Mouse (Mus musculus) midbrain, postnatal 0 days (tissue): ENCODE measurements around the gene Klk9. TPM values are rescaled to one million over a fixed set of nuclear protein-coding genes. Genes with fewer than 3 reads are reported as not detected.

ENCODE experiments used
- ATAC-seq: fragments of 200-750 bp; cut with Nextera tagmentation; 2 replicates; pipeline ENCODE4 v1.8.0; 2017; ENCODE audit warnings: moderate number of reproducible peaks, mild to moderate bottlenecking, moderate TSS enrichment, moderate library complexity; ENCODE audit not compliant: low FRiP score
- DNase-seq: peaks from one replicate; pipeline ENCODE4 v3.0.0-alpha.2; 2015; ENCODE audit warnings: low spot score
- H3K27ac ChIP-seq: fragments of 300-500 bp; sonication (generic); 2 replicates; pipeline ENCODE4 v1.5.1; 2014; ENCODE audit warnings: low read depth, mild to moderate bottlenecking, low read length, mixed read lengths
- H3K27me3 ChIP-seq: fragments of 300-500 bp; sonication (generic); 2 replicates; pipeline ENCODE4 v1.6.1; 2014; ENCODE audit warnings: low read length, control low read depth, mixed read lengths; ENCODE audit not compliant: insufficient read depth
- H3K36me3 ChIP-seq: fragments of 300-500 bp; sonication (generic); 2 replicates; pipeline ENCODE4 v1.6.1; 2014; ENCODE audit warnings: low read length, control low read depth, mixed read lengths; ENCODE audit not compliant: insufficient read depth
- H3K4me1 ChIP-seq: fragments of 300-500 bp; sonication (generic); 2 replicates; pipeline ENCODE4 v1.6.1; 2014; ENCODE audit warnings: mild to moderate bottlenecking, control low read depth, antibody characterized with exemption, low read length, mixed read lengths; ENCODE audit not compliant: insufficient read depth
- H3K4me2 ChIP-seq: fragments of 300-500 bp; sonication (generic); 2 replicates; pipeline ENCODE4 v1.6.1; 2014; ENCODE audit warnings: low read depth, mild to moderate bottlenecking, low read length, mixed read lengths; ENCODE audit not compliant: poor library complexity, severe bottlenecking
- H3K4me3 ChIP-seq: fragments of 300-500 bp; sonication (generic); 2 replicates; pipeline ENCODE4 v1.5.1; 2014; ENCODE audit warnings: low read depth, mild to moderate bottlenecking, low read length, moderate library complexity
- H3K9ac ChIP-seq: fragments of 300-500 bp; sonication (generic); replicated peaks from 2 replicates; pipeline ENCODE4 v1.6.1; 2014; ENCODE audit warnings: mild to moderate bottlenecking, low read length, moderate library complexity, mixed read lengths; ENCODE audit not compliant: poor library complexity, severe bottlenecking
- H3K9me3 ChIP-seq: fragments of 300-500 bp; sonication (generic); 2 replicates; pipeline ENCODE4 v1.6.1; 2016; ENCODE audit warnings: low read length, control low read depth
- CTCF ChIP-seq: IDR thresholded peaks from 2 replicates; pipeline ENCODE4 v1.5.1; 2016; ENCODE audit warnings: antibody characterized with exemption, mild to moderate bottlenecking
- WGBS: fragments of 180-500 bp; shearing (Covaris S2); extraction: QIAGEN DNeasy Blood & Tissue Kit; methylation state at CpG from one replicate; pipeline ENCODE4 v1.1.7; 2014; 5-methylcytosine and 5-hydroxymethylcytosine counted together
- polyA plus RNA-seq: library from polyadenylated mRNA; unstranded; fragments of >200 nt; fragmentation: Nextera tagmentation; extraction: Ambion mirVana; gene quantifications from 2 replicates; pipeline ENCODE4 v1.2.1, GENCODE M21; 2015
- total RNA-seq: library from RNA; depleted of rRNA; stranded (reverse); fragments of >200 nt; gene quantifications from 2 replicates; pipeline ENCODE4 v1.2.3, GENCODE M21; 2014

Gene Klk9
- total and polyA plus RNA-seq, 2 experiments from 2014 or later, result not detected

DNA sequence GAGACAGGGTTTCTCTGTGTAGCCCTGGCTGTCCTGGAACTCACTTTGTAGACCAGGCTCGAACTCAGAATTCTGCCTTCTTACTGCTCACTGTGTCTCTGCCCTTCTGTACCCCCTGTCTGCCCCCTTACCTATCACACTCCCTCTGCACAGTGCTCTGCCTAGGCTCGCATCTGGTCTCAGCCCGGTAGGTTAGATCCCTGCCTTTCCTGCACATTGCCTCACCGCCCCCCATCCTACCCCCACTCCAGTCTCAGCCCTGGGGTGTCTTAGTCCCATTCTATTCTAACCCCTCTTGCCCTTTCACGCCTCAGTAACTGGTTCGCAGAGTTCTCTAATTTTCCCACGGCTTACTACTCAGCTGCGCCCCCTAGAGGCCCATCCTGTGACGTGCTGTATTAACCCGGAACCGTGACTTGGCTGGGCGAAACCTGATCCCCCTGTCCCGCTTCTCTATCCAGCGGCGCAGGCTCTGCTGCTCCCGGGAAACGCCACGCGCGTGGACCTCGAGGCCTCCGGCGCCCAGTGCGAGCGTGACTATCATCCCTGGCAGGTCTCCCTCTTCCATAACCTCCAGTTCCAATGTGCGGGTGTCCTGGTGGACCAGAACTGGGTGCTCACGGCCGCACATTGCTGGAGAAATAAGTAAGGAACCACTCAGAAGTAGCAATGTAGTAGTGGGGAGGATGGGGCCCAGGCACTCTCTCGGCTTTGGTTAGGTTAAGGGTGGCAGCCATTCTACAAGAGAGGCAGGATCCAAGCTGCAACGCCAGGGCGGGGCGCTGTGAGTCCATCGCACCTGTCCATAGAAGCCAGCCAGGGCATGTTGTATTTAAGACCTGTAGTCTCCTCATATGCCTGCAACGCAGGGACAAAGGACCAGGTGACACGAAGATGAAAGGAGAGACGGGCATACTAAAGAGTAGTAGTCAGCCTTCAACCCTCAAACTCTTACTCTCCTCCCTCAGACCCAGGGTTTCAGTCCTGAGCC lies 9.1 kb upstream of the Klk9 start:
- peak; percentile 61 for ATAC-seq

DNA sequence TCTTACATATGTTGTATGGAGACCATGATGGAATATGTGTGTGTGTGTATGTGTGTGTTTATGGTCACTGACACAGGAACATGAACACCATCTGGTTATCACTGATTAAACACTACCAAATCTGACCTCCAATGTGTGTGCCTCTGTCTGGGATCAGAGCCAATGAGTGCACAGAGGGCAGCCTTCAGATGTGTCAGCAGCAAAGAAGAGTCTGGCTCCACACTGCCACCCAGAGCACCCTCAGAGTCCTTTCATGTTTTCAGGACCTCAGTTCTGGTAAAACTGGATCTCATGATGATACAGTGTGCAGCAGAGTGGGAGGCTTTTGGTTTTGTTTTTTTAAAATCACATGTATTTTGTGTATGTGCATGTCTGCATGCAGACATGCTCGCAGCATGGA lies 6.4 kb upstream of the Klk9 start:
- DNase-seq (peak; percentile 39), ATAC-seq (no peak)
- Histone ChIP-seq H3K4me1 (0 out of 2 replicates have a peak, but pooled peaks cover 4% of the 10 kb centered on the region), H3K36me3 (no peaks in the 10 kb centered on the region), H3K9me3 (no peaks in the 10 kb centered on the region), H3K27ac (no peak overlapping the region), H3K4me3 (no peak overlapping the region), H3K27me3 (0 out of 2 replicates have a peak, but pooled peaks cover 5% of the 10 kb centered on the region), H3K9ac (no peak overlapping the region), H3K4me2 (no peak overlapping the region)
- TF ChIP-seq CTCF, result peak; percentile 47
- WGBS, result 84% methylated on average over 1 of the region's 1 CpGs

More for the DNA sequence above, 9.1 kb upstream of the Klk9 start:
- Histone ChIP-seq H3K27ac (no peak overlapping the region), H3K36me3 (no peaks in the 10 kb centered on the region), H3K9me3 (no peaks in the 10 kb centered on the region), H3K9ac (0 out of 2 replicates have a peak overlapping the region, but pooled peaks have one; percentile 29), H3K4me2 (peak overlapping the region; percentile 68), H3K27me3 (0 out of 2 replicates have a peak, but pooled peaks cover 5% of the 10 kb centered on the region), H3K4me1 (0 out of 2 replicates have a peak, but pooled peaks cover 4% of the 10 kb centered on the region), H3K4me3 (peak overlapping the region; percentile 34)
- DNase-seq, result peak; percentile 60
- 8% methylated on average over 36 of the region's 36 CpGs for WGBS
- peak; percentile 89 for TF ChIP-seq CTCF

DNA sequence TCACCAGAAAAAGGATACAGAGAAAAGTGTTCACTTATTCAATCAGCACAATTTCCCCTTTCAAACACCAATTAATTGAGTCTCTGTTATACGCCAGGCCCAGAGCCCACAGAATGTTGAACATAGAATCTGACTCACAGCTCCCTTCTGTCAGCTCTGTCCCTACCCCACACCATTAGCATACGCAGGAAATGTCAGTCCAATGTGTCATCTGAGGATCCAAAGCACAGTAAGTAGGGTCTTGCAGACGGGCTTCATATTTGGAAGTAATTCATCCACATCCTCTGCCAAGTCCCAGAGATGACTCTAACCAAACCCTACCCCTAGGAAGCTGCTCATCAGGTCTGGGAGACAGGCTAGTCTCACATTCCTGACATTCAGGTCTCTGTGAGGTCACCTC lies 3.6 kb upstream of the Klk9 start:
- Histone ChIP-seq H3K27ac (no peak overlapping the region), H3K27me3 (0 out of 2 replicates have a peak, but pooled peaks cover 5% of the 10 kb centered on the region), H3K9me3 (no peaks in the 10 kb centered on the region), H3K4me3 (no peak overlapping the region), H3K36me3 (no peaks in the 10 kb centered on the region), H3K9ac (no peak overlapping the region), H3K4me2 (no peak overlapping the region), H3K4me1 (no peaks in the 10 kb centered on the region)
- no peak for DNase-seq
- no peak for ATAC-seq
- 80% methylated on average over 3 of the region's 3 CpGs for WGBS
- TF ChIP-seq CTCF, result no peak

DNA sequence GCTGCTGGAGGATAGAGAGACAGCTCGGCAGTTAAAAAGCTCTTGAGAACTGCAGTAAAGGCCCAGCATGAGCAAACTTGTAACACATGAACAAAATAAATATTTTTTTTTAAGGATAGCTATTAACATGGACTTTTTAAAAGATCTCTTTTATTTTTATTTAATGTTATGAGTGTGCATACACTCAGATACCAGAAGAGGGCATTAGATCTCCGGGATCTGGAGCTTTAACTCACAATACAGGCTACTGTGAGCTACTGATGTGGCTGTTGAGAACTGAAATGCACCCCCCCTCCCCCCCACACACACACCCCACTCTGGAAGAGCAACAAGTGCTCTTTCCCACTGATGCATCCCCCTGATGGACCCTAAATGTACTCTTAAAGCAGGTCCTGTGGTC lies 2.4 kb upstream of the Klk9 start:
- ATAC-seq (no peak), DNase-seq (peak; percentile 21)
- Histone ChIP-seq H3K4me3 (no peak overlapping the region), H3K4me1 (no peaks in the 10 kb centered on the region), H3K4me2 (no peak overlapping the region), H3K36me3 (no peaks in the 10 kb centered on the region), H3K27ac (no peak overlapping the region), H3K27me3 (no peaks in the 10 kb centered on the region), H3K9ac (no peak overlapping the region), H3K9me3 (no peaks in the 10 kb centered on the region)
- 74% methylated on average over 2 of the region's 2 CpGs for WGBS
- TF ChIP-seq CTCF, result peak; percentile 54

DNA sequence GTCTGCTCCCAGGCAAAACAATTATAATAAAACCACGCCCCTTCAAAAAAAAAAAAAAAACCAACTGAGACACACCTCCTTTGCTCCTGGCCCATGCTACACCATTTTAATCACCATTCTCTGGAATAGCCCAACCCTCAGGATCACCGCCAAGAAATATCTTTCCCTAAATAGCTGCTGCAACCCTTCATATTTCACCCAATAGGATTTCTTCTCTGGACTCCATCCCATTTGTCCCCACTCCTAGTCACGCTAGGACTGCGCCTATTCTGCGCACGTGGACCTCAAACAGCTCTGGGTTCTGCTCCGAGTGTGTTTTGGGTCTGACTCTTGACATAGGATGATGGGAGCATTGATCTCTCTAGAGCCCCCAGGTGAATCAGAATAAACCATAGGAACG lies 4.7 kb downstream of the Klk9 start:
- Histone ChIP-seq H3K36me3 (no peaks in the 10 kb centered on the region), H3K4me2 (peak overlapping the region; percentile 90), H3K9ac (peak overlapping the region; percentile 54), H3K9me3 (no peaks in the 10 kb centered on the region), H3K4me3 (peak overlapping the region; percentile 52), H3K4me1 (no peaks in the 10 kb centered on the region; the same call in 1 of the 2 replicates), H3K27me3 (peaks cover 10% of the 10 kb centered on the region; the same call in 1 of the 2 replicates), H3K27ac (no peak overlapping the region)
- DNase-seq (peak; percentile 8), ATAC-seq (peak; percentile 15; the same call in 1 of the 2 replicates)
- TF ChIP-seq CTCF, result no peak
- WGBS, result 3% methylated on average over 7 of the region's 8 CpGs
